Mouse (Mus musculus) bone marrow macrophage, adult 2 months (primary cell): ENCODE data around the gene Macrod2. TPM values are rescaled to one million over a fixed set of nuclear protein-coding genes. Genes with fewer than 3 reads are reported as not detected.

ENCODE experiments used
- H3K27ac ChIP-seq: 2 replicates; pipeline ENCODE4 v1.5.1; 2012; ENCODE audit warnings: low read depth, low read length; ENCODE audit not compliant: insufficient read depth
- H3K4me1 ChIP-seq: 2 replicates; pipeline ENCODE4 v1.6.1; 2012; ENCODE audit warnings: low read length; ENCODE audit not compliant: control insufficient read depth, insufficient read depth
- H3K4me3 ChIP-seq: 2 replicates; pipeline ENCODE4 v1.5.1; 2012; ENCODE audit warnings: mild to moderate bottlenecking, low read length, moderate library complexity; ENCODE audit not compliant: insufficient read depth
- CTCF ChIP-seq: IDR thresholded peaks from 2 replicates; pipeline ENCODE4 v1.5.1; 2012; ENCODE audit warnings: low read depth, mild to moderate bottlenecking, low read length, moderate library complexity
- POLR2A ChIP-seq: IDR thresholded peaks from 2 replicates; pipeline ENCODE4 v1.6.1; 2012; ENCODE audit warnings: mild to moderate bottlenecking, low read depth, low read length, borderline replicate concordance
- polyA plus RNA-seq: library from polyadenylated mRNA; stranded (reverse); fragments of >200 nt; gene quantifications from 2 replicates; pipeline ENCODE4 v1.2.4, GENCODE M21; 2012; ENCODE audit not compliant: missing spikeins, insufficient read depth, insufficient read length

Gene Macrod2
- polyA plus RNA-seq, 1 experiment: 3.0 TPM

- no peaks in the 10 kb centered on the region for H3K4me1 ChIP-seq
- H3K4me3 ChIP-seq: no peak overlapping the region
- TF ChIP-seq POLR2A: no peak
- TF ChIP-seq CTCF: no peak
- H3K27ac ChIP-seq: no peak overlapping the region
Measured at GRCm38 (mm10) chr2:140476891-140477290, 81.8 kb downstream of the Macrod2 start.

GRCm38 (mm10) chr2:140482604-140483003 is 87.5 kb downstream of the Macrod2 start:
- no peak for TF ChIP-seq POLR2A
- no peak for TF ChIP-seq CTCF
- H3K27ac ChIP-seq: no peak overlapping the region
- H3K4me1 ChIP-seq: no peaks in the 10 kb centered on the region
- H3K4me3 ChIP-seq: no peak overlapping the region

GRCm38 (mm10) chr2:140497688-140498087 is 102.6 kb downstream of the Macrod2 start:
- no peaks in the 10 kb centered on the region for H3K4me1 ChIP-seq
- H3K4me3 ChIP-seq: no peak overlapping the region
- H3K27ac ChIP-seq: no peak overlapping the region
- no peak for TF ChIP-seq POLR2A
- TF ChIP-seq CTCF: no peak

GRCm38 (mm10) chr2:140500951-140501350 is 105.8 kb downstream of the Macrod2 start:
- no peak overlapping the region for H3K27ac ChIP-seq
- TF ChIP-seq POLR2A: no peak
- TF ChIP-seq CTCF: no peak
- H3K4me3 ChIP-seq: no peak overlapping the region
- no peaks in the 10 kb centered on the region for H3K4me1 ChIP-seq

GRCm38 (mm10) chr2:140521472-140521871 is 126.4 kb downstream of the Macrod2 start:
- TF ChIP-seq POLR2A (no peak), CTCF (no peak)
- H3K4me1 ChIP-seq: no peaks in the 10 kb centered on the region
- no peak overlapping the region for H3K27ac ChIP-seq
- no peak overlapping the region for H3K4me3 ChIP-seq

- no peaks in the 10 kb centered on the region for H3K4me1 ChIP-seq
- no peak overlapping the region for H3K27ac ChIP-seq
- no peak for TF ChIP-seq CTCF
- TF ChIP-seq POLR2A: no peak
- H3K4me3 ChIP-seq: no peak overlapping the region
Measured at GRCm38 (mm10) chr2:140530214-140530613, 135.1 kb downstream of the Macrod2 start.

GRCm38 (mm10) chr2:140532024-140532423 is 136.9 kb downstream of the Macrod2 start:
- H3K27ac ChIP-seq: no peak overlapping the region
- H3K4me3 ChIP-seq: no peak overlapping the region
- TF ChIP-seq POLR2A (no peak), CTCF (no peak)
- H3K4me1 ChIP-seq: no peaks in the 10 kb centered on the region

GRCm38 (mm10) chr2:140532859-140533519 is 137.9 kb downstream of the Macrod2 start:
- Histone ChIP-seq H3K4me1 (no peaks in the 10 kb centered on the region), H3K27ac (no peak overlapping the region), H3K4me3 (no peak overlapping the region)
- TF ChIP-seq POLR2A: no peak
- no peak for TF ChIP-seq CTCF

GRCm38 (mm10) chr2:140533621-140534020 is 138.5 kb downstream of the Macrod2 start:
- H3K4me3 ChIP-seq: no peak overlapping the region
- H3K27ac ChIP-seq: no peak overlapping the region
- TF ChIP-seq POLR2A (no peak), CTCF (no peak)
- H3K4me1 ChIP-seq: no peaks in the 10 kb centered on the region

GRCm38 (mm10) chr2:140534583-140534982 is 139.5 kb downstream of the Macrod2 start:
- no peak for TF ChIP-seq CTCF
- no peak for TF ChIP-seq POLR2A
- no peaks in the 10 kb centered on the region for H3K4me1 ChIP-seq
- no peak overlapping the region for H3K4me3 ChIP-seq
- no peak overlapping the region for H3K27ac ChIP-seq
